Mouse (Mus musculus) left cerebral cortex, adult 18-20 months (tissue): ENCODE data around the gene Hoxa5. TPM values are rescaled to one million over a fixed set of nuclear protein-coding genes. Genes with fewer than 3 reads are reported as not detected.

Source experiments
- DNase-seq, 2 experiments: peaks; one replicate each; pipeline ENCODE4 v3.0.0; 2021 to 2022; ENCODE audit warnings: low spot score in 2 of 2, mixed read lengths in 1 of 2
- microRNA-seq, 2 experiments: library from miRNA; unstranded; fragments of <30 nt; microRNA quantifications; one replicate each; pipeline ENCODE4 v1.2.0; 2021
- total RNA-seq, 2 experiments: library from RNA; stranded (reverse); gene quantifications; 2 replicates each; pipeline ENCODE4 v1.2.3; 2021

The Hoxa5 gene
- total RNA-seq, 2 experiments from 2014 or later = not detected

DNA sequence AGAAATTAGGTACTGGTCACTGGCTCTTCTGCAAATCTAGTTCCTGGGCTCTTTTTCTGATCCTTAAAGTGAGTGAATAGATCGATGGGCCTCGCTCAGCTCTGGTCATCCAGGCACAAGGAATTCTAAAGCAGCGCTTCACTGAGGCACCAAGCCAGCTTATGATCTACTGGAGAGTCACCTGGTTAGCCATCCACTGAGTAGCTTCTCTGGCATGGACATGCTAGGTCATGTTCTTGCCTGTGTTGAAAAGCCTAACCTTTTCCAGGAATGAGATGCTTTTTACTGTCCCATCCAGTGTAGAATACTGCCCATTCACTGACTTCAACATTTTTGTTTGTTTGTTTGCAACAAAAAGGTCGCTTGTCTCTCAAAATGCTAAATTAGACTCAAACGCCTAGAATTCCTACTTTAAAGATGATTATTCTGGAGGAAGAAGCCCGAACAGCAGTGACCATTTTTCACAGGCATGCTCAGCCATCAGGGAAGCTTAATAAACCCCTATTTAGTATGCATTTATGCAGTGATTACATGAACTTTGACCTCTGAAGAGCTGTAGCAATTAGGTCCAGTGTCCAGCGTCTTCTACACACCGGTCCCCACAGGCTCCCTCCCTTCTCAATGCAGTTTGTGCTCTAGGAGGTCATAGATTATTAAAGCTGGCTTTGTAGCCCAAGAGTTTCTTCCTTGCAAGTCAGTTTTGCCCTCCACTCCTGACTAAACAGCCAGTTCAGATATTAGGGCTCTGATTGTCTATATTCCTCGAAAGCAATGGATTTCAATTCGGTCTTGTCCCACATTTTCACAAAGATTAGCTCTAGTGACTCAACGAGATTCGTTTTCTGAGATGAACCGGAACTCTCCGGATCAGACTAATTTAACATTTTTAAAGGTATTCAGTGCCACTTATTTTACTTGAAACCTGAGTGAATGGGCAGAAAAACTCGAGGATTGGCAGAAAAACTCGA lies 51.9 kb downstream of the Hoxa5 start:
- no peak for DNase-seq

Small RNA genes within 50 kb of the gene (microRNA-seq; reads per million reads assigned to microRNA genes)
- gene Mir196b = 1.1 to 1.2 reads per million in 2 experiments

Other genes with a start within 250 kb of the Hoxa5 start
- gene Skap2, start 192.0 kb downstream of the Hoxa5 start, total RNA-seq = 10 to 100 TPM; 15.9 to 16.5 TPM
- not detected for gene Hoxa1, start 46.3 kb downstream of the Hoxa5 start, total RNA-seq
- not detected for gene Hoxa2, start 39.8 kb downstream of the Hoxa5 start, total RNA-seq
- gene 5730596B20Rik, start 27.1 kb downstream of the Hoxa5 start, total RNA-seq = not detected
- gene Hoxa4, start 12.8 kb downstream of the Hoxa5 start, total RNA-seq = not detected
- not detected for gene Hoxa6, start 4.1 kb upstream of the Hoxa5 start, total RNA-seq
- not detected for gene Hoxa3, start 8.7 kb upstream of the Hoxa5 start, total RNA-seq
- gene Gm28308, start 8.8 kb upstream of the Hoxa5 start, total RNA-seq = not detected
- not detected for gene Hoxa7, start 17.3 kb upstream of the Hoxa5 start, total RNA-seq
- gene Hoxa9, start 26.5 kb upstream of the Hoxa5 start, total RNA-seq = not detected
- gene Hoxa10, start 36.3 kb upstream of the Hoxa5 start, total RNA-seq = not detected
- gene Hoxa11, start 41.2 kb upstream of the Hoxa5 start, total RNA-seq = not detected
- not detected for gene Hoxa13, start 56.3 kb upstream of the Hoxa5 start, total RNA-seq
- gene Evx1, start 108.9 kb upstream of the Hoxa5 start, total RNA-seq = not detected